Mouse (Mus musculus): Measurements from ENCODE around the gene Lcn4. TPM values are rescaled to one million over a fixed set of nuclear protein-coding genes. Genes with fewer than 3 reads are reported as not detected.

Lcn4 gene
- polyA plus RNA-seq, 1 experiment from 2014 or later = not detected

- H3K4me3 ChIP-seq (ENCODE audit: low read depth, low read length) = no peak overlapping the region
- H3K4me2 ChIP-seq = no peak overlapping the region
- H3K27ac ChIP-seq (ENCODE audit: low read depth, low read length) = no peak overlapping the region
- H3K9me3 ChIP-seq (ENCODE audit: control insufficient read depth, low read length) = no peaks in the 10 kb centered on the region
- DNase-seq (ENCODE audit: low spot score, missing footprints) = no peak
- H3K36me3 ChIP-seq (ENCODE audit: control insufficient read depth, insufficient read depth, low read length) = no peaks in the 10 kb centered on the region
- WGBS = 64% methylated on average over 1 of the region's 1 CpGs
- no peak overlapping the region for H3K9ac ChIP-seq (ENCODE audit: low read length)
- H3K4me1 ChIP-seq (ENCODE audit: control insufficient read depth, insufficient read depth, low read length) = no peaks in the 10 kb centered on the region
- no peaks in the 10 kb centered on the region for H3K27me3 ChIP-seq (ENCODE audit: control insufficient read depth, insufficient read depth, low read length)
- no peak for ATAC-seq (ENCODE audit: low FRiP score)
These were observed 16.4 kb downstream of the Lcn4 start for GRCm38 (mm10) chr2:26654687-26655086.

GRCm38 (mm10) chr2:26646643-26647293 lies 24.3 kb downstream of the Lcn4 start:
- Histone ChIP-seq H3K27ac (ENCODE audit: low read depth, low read length) (no peak overlapping the region), H3K9ac (ENCODE audit: low read length) (no peak overlapping the region), H3K4me1 (ENCODE audit: control insufficient read depth, insufficient read depth, low read length) (no peaks in the 10 kb centered on the region), H3K36me3 (ENCODE audit: control insufficient read depth, insufficient read depth, low read length) (no peaks in the 10 kb centered on the region), H3K4me3 (ENCODE audit: low read depth, low read length) (no peak overlapping the region), H3K9me3 (ENCODE audit: control insufficient read depth, low read length) (no peaks in the 10 kb centered on the region), H3K27me3 (ENCODE audit: control insufficient read depth, insufficient read depth, low read length) (no peaks in the 10 kb centered on the region), H3K4me2 (no peak overlapping the region)
- peak; percentile 98 for DNase-seq (ENCODE audit: low spot score, missing footprints)
- ATAC-seq (ENCODE audit: low FRiP score) = peak; percentile 96
- 20% methylated on average over 3 of the region's 3 CpGs for WGBS

GRCm38 (mm10) chr2:26643942-26644341 lies 27.1 kb downstream of the Lcn4 start:
- no peaks in the 10 kb centered on the region for H3K36me3 ChIP-seq (ENCODE audit: control insufficient read depth, insufficient read depth, low read length)
- no peak overlapping the region for H3K4me2 ChIP-seq
- H3K9me3 ChIP-seq (ENCODE audit: control insufficient read depth, low read length) = no peaks in the 10 kb centered on the region
- no peak overlapping the region for H3K4me3 ChIP-seq (ENCODE audit: low read depth, low read length)
- H3K4me1 ChIP-seq (ENCODE audit: control insufficient read depth, insufficient read depth, low read length) = peaks cover 4% of the 10 kb centered on the region
- no peak overlapping the region for H3K9ac ChIP-seq (ENCODE audit: low read length)
- H3K27me3 ChIP-seq (ENCODE audit: control insufficient read depth, insufficient read depth, low read length) = no peaks in the 10 kb centered on the region
- no peak overlapping the region for H3K27ac ChIP-seq (ENCODE audit: low read depth, low read length)
- DNase-seq (ENCODE audit: low spot score, missing footprints) (peak; percentile 92), ATAC-seq (ENCODE audit: low FRiP score) (no peak)
- 64% methylated on average over 2 of the region's 2 CpGs for WGBS

- WGBS = 85% methylated on average over 7 of the region's 7 CpGs
- Histone ChIP-seq H3K27ac (ENCODE audit: low read depth, low read length) (no peak overlapping the region), H3K4me3 (ENCODE audit: low read depth, low read length) (no peak overlapping the region), H3K27me3 (ENCODE audit: control insufficient read depth, insufficient read depth, low read length) (no peaks in the 10 kb centered on the region), H3K9ac (ENCODE audit: low read length) (no peak overlapping the region; the same call in 1 of the 2 replicates), H3K4me1 (ENCODE audit: control insufficient read depth, insufficient read depth, low read length) (peaks cover 16% of the 10 kb centered on the region), H3K9me3 (ENCODE audit: control insufficient read depth, low read length) (no peaks in the 10 kb centered on the region), H3K4me2 (no peak overlapping the region), H3K36me3 (ENCODE audit: control insufficient read depth, insufficient read depth, low read length) (peaks cover 16% of the 10 kb centered on the region; the same call in 1 of the 2 replicates)
- no peak for DNase-seq (ENCODE audit: low spot score, missing footprints)
- ATAC-seq (ENCODE audit: low FRiP score) = no peak
These were observed 30.0 kb downstream of the Lcn4 start for GRCm38 (mm10) chr2:26641006-26641647.

- peaks cover 26% of the 10 kb centered on the region for H3K36me3 ChIP-seq (ENCODE audit: control insufficient read depth, insufficient read depth, low read length)
- H3K27me3 ChIP-seq (ENCODE audit: control insufficient read depth, insufficient read depth, low read length) = no peaks in the 10 kb centered on the region
- no peaks in the 10 kb centered on the region for H3K9me3 ChIP-seq (ENCODE audit: control insufficient read depth, low read length)
- peak; percentile 87 for ATAC-seq (ENCODE audit: low FRiP score)
- peak; percentile 100 for DNase-seq (ENCODE audit: low spot score, missing footprints)
- H3K4me3 ChIP-seq (ENCODE audit: low read depth, low read length) = peak overlapping the region; percentile 81
- H3K9ac ChIP-seq (ENCODE audit: low read length) = peak overlapping the region; percentile 96
- 4% methylated on average over 49 of the region's 49 CpGs for WGBS
- peak overlapping the region; percentile 84 for H3K4me2 ChIP-seq
- H3K27ac ChIP-seq (ENCODE audit: low read depth, low read length) = peak overlapping the region; percentile 67; the same call in 1 of the 2 replicates
- H3K4me1 ChIP-seq (ENCODE audit: control insufficient read depth, insufficient read depth, low read length) = peaks cover 16% of the 10 kb centered on the region
These were observed 30.9 kb downstream of the Lcn4 start for GRCm38 (mm10) chr2:26639838-26640830.

GRCm38 (mm10) chr2:26639083-26639482 lies 32.0 kb downstream of the Lcn4 start:
- H3K4me3 ChIP-seq (ENCODE audit: low read depth, low read length) = peak overlapping the region; percentile 81
- H3K27me3 ChIP-seq (ENCODE audit: control insufficient read depth, insufficient read depth, low read length) = no peaks in the 10 kb centered on the region
- peak; percentile 91 for DNase-seq (ENCODE audit: low spot score, missing footprints)
- 0 out of 2 replicates have a peak, but pooled peaks have one; percentile 13 for ATAC-seq (ENCODE audit: low FRiP score)
- WGBS = 14% methylated on average over 8 of the region's 8 CpGs
- peaks cover 27% of the 10 kb centered on the region for H3K36me3 ChIP-seq (ENCODE audit: control insufficient read depth, insufficient read depth, low read length)
- no peaks in the 10 kb centered on the region for H3K9me3 ChIP-seq (ENCODE audit: control insufficient read depth, low read length)
- peak overlapping the region; percentile 84 for H3K4me2 ChIP-seq
- peak overlapping the region; percentile 96 for H3K9ac ChIP-seq (ENCODE audit: low read length)
- H3K27ac ChIP-seq (ENCODE audit: low read depth, low read length) = 0 out of 2 replicates have a peak overlapping the region, but pooled peaks have one; percentile 9
- peaks cover 16% of the 10 kb centered on the region for H3K4me1 ChIP-seq (ENCODE audit: control insufficient read depth, insufficient read depth, low read length)

- peak overlapping the region; percentile 84 for H3K4me2 ChIP-seq
- DNase-seq (ENCODE audit: low spot score, missing footprints) = no peak
- H3K36me3 ChIP-seq (ENCODE audit: control insufficient read depth, insufficient read depth, low read length) = peaks cover 27% of the 10 kb centered on the region
- peaks cover 16% of the 10 kb centered on the region for H3K4me1 ChIP-seq (ENCODE audit: control insufficient read depth, insufficient read depth, low read length)
- H3K4me3 ChIP-seq (ENCODE audit: low read depth, low read length) = peak overlapping the region; percentile 81
- no peak for ATAC-seq (ENCODE audit: low FRiP score)
- H3K9me3 ChIP-seq (ENCODE audit: control insufficient read depth, low read length) = no peaks in the 10 kb centered on the region
- 75% methylated on average over 5 of the region's 5 CpGs for WGBS
- H3K9ac ChIP-seq (ENCODE audit: low read length) = peak overlapping the region; percentile 96
- H3K27ac ChIP-seq (ENCODE audit: low read depth, low read length) = no peak overlapping the region
- no peaks in the 10 kb centered on the region for H3K27me3 ChIP-seq (ENCODE audit: control insufficient read depth, insufficient read depth, low read length)
These were observed 32.5 kb downstream of the Lcn4 start for GRCm38 (mm10) chr2:26638572-26638971.

GRCm38 (mm10) chr2:26638039-26638438 lies 33.0 kb downstream of the Lcn4 start:
- Histone ChIP-seq H3K27ac (ENCODE audit: low read depth, low read length) (no peak overlapping the region), H3K27me3 (ENCODE audit: control insufficient read depth, insufficient read depth, low read length) (no peaks in the 10 kb centered on the region), H3K4me1 (ENCODE audit: control insufficient read depth, insufficient read depth, low read length) (peaks cover 16% of the 10 kb centered on the region), H3K9me3 (ENCODE audit: control insufficient read depth, low read length) (no peaks in the 10 kb centered on the region), H3K36me3 (ENCODE audit: control insufficient read depth, insufficient read depth, low read length) (peaks cover 27% of the 10 kb centered on the region), H3K4me3 (ENCODE audit: low read depth, low read length) (no peak overlapping the region; the same call in 1 of the 2 replicates), H3K9ac (ENCODE audit: low read length) (peak overlapping the region; percentile 96), H3K4me2 (peak overlapping the region; percentile 84; the same call in 1 of the 2 replicates)
- WGBS = 89% methylated on average over 5 of the region's 5 CpGs
- no peak for ATAC-seq (ENCODE audit: low FRiP score)
- no peak for DNase-seq (ENCODE audit: low spot score, missing footprints)
